Mouse (Mus musculus) lung, postnatal 25 days (tissue): Measurements from ENCODE around the gene Foxm1.
A peak's percentile ranks its signal among the peaks of the same experiment; 100 is the strongest.
"Not testable (repeated sequence)": the region's sequence is repeated elsewhere in the genome, so short reads cannot be mapped to it uniquely, and the experiment has no call there.

Experiments
- DNase-seq: peaks from one replicate; pipeline ENCODE4 v3.0.0; 2022; ENCODE audit warnings: low spot score

The Foxm1 gene

GRCm38 (mm10) chr6:128376371-128377085, 13.8 kb downstream of the Foxm1 start:
- DNase-seq = no peak

GRCm38 (mm10) chr6:128379636-128380035, 16.9 kb downstream of the Foxm1 start:
- no peak for DNase-seq

DNA sequence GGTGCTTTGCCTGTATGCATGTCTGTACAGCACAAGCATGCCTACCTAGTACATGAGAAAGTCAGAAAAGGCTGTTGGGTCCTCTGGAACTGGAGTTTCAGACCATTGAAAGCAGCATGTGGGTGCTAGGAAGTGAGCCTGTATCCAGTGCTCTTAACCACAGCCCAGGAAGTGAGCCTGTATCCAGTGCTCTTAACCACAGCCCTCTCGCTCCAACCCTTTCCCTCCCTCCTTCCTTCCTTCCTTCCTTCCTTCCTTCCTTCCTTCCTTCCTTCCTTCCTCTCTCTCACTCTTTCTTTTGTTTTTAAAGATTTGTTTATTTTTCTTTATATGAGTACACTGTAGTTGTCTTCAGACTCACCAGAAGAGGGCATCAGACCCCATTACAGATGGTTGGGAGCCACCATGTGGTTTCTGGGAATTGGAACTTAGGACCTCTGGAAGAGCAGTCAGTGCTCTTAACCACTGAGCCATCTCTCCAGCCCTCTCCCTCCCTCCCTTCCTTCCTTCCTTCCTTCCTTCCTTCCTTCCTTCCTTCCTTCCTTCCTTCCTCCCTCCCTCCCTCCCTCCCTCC, 17.9 kb downstream of the Foxm1 start:
- DNase-seq = not testable (repeated sequence)

- DNase-seq = no peak
Measured at GRCm38 (mm10) chr6:128381254-128381653, 18.5 kb downstream of the Foxm1 start.

- DNase-seq = no peak
Measured at GRCm38 (mm10) chr6:128383752-128384151, 21.0 kb downstream of the Foxm1 start.

DNA sequence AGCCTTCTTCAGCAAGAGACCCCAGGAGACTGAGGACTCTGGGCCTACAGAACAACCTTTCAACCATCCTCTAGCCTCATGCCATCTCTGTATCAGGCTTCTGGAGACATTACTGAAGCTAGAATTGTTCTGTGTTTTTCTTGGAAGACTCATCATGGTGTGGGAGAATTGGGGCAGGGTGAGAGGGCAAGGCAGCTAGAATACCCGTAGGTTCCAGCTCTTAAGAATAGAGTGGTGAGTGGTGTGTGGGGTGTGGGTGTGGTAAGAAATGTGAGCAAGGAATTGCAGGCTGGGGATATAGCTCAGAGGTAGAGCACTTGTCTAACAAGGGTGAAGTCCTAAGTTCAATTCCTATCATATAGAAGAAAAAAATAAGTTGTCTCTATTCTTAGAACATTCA, 22.3 kb downstream of the Foxm1 start:
- DNase-seq = no peak

DNA sequence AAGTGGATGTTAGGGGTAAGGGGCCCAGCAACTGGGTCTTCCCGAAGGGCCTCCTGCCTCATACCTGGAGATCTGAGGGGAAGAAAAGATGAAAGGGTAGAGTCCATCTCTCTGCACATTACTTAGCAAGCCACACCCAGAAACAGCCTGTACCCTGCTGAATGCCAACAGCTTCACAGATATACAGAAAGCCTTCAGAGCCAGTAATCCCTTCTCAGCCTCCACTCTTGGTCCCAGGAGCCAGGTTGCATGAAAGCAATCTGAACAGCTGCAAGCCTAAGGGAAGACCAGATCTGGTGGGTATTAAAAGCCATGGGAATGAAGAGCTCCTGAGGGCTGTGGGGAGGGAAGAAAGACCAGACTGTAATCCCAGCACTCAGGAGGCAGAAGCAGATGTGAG, 26.4 kb downstream of the Foxm1 start:
- no peak for DNase-seq

DNA sequence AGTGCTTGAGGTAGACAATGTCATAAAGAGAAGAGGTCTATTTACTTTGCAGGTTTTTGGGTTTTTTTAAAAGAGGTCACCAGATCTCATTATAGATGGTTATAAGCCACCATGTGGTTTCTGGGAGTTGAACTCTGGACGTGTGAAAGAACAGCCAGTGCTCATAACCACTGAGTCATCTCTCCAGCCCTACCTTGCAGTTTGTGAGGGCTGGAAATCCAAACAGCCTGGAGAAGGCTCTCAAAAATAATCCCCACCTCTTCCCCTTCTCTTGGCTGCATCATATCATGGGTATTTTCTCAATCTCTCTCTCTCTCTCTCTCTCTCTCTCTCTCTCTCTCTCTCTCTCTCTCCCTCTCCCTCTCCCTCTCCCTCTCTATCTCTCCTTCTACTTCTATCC, 27.9 kb downstream of the Foxm1 start:
- no peak for DNase-seq

DNA sequence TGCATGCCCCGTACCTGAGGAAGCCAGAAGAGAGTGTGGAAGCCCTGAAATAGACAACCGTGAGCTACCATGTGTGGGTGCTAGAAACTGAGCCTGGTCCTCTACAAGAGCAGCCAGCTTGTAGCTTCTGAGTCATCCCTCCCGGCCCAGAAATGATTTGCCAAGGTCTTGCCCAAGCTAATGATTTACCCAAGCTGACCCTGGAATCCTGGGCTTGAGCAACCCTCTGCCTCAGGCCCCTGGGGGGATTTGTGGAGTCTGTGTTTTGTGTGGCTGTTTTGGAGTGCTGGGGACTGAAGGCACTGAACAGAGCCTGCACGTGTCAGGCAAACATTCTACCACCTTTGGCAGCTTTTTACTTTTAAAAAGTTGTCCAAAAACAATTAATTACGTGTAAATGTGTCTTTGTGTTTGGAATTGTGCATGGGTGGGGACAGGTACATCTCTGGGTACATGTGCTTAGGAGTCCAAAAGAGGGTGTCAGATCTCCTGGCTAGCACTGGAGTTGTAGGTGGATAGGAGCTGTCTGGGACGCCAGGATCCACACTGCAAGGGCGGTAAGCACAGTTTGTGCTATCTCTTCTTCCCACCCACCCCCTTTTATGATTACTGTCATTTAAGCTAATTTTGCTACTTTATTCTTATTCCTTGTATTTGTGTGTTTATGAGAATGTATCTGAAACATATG, 35.0 kb downstream of the Foxm1 start:
- no peak for DNase-seq

- no peak for DNase-seq
Measured at GRCm38 (mm10) chr6:128398996-128399395, 36.2 kb downstream of the Foxm1 start, which contains the start of gene Nrip2. Gene Nrip2 (plus strand): TSS chr6:128399296.

- no peak for DNase-seq
Measured at GRCm38 (mm10) chr6:128399421-128400185, 36.8 kb downstream of the Foxm1 start.

DNA sequence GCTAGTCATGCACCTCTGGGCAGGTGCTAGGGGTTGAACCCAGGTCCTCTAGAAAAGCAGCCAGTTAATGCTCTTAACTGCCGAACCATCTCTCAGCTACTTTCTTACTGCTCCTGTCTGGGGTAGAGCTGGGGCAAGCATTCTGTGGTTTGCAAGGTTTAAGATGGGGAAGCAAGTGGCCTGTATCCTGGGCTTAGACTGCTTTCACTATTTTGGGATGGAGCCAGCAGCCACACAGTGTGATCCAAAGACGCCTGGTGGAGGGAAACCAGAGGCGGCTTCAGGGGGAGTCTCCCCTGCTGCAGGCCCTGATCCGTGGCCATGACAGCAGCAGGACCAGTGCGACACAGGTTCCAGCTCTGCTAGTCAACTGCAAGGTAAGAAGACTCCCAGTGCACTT, 41.9 kb downstream of the Foxm1 start:
- DNase-seq = no peak

GRCm38 (mm10) chr6:128408544-128409125, 45.9 kb downstream of the Foxm1 start:
- DNase-seq = no peak

DNA sequence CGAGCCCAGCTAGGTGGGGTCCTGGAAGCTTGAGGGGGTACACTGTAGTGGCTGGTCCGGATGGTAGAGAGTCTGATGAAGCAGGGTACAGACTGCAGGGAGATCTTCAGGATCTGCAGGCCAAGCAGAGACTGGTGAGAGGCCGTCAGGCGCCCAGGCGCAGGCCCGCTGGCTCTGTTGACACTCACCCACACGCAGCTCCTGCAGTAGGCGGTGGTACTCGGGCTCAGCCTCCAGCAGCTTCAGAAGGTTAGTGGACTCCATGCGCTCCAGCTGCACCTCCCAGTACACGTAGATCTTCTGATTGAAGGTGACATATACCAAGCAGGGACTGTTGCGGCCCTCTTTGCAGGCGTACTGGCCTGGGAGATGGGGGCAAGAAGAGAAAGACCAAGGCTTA, 47.5 kb downstream of the Foxm1 start:
- no peak for DNase-seq

- peak; percentile 71 for DNase-seq
Measured at GRCm38 (mm10) chr6:128411115-128411514, 48.3 kb downstream of the Foxm1 start.

- no peak for DNase-seq
Measured at GRCm38 (mm10) chr6:128416169-128416568, 53.4 kb downstream of the Foxm1 start.

DNA sequence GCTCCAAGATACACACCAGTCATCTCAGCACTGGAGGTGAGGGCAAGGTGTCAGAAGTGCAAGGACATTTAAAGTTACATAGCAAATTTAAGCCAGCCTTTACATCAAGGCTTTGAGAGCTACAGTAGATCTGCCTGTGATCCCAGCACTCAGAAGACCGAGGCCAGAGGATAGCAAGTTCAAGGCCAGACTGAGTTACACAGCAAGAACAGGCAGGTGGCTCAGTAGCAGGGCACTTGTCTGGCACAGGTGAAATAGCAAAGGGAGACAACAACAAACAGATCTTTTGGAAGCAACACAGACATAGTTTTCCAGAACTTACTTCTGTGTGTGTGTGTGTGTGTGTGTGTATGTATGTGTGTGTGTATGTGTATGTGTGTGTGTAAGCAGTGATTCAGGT, 55.3 kb downstream of the Foxm1 start:
- DNase-seq = no peak

- no peak for DNase-seq
Measured at GRCm38 (mm10) chr6:128421036-128421435, 58.3 kb downstream of the Foxm1 start.

DNA sequence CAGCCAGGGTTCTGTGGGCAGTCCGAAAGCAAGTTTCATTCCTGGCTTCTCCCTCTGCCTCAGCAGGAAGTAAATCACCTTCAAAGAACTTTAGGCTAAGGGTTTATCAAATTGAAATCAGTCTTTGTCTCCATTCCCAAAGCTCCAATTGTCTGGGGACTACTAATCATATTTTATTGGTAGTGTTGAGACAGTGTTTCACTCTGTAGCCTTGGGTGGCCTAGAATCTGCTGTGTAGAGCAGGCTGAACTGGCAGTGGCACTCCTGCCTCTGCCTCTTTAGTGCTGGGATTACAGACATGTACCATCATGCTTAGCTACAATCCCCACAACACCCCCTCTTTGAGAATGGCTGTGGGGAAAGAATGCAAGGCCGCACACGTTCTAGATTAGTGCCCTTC, 58.7 kb downstream of the Foxm1 start:
- no peak for DNase-seq

DNA sequence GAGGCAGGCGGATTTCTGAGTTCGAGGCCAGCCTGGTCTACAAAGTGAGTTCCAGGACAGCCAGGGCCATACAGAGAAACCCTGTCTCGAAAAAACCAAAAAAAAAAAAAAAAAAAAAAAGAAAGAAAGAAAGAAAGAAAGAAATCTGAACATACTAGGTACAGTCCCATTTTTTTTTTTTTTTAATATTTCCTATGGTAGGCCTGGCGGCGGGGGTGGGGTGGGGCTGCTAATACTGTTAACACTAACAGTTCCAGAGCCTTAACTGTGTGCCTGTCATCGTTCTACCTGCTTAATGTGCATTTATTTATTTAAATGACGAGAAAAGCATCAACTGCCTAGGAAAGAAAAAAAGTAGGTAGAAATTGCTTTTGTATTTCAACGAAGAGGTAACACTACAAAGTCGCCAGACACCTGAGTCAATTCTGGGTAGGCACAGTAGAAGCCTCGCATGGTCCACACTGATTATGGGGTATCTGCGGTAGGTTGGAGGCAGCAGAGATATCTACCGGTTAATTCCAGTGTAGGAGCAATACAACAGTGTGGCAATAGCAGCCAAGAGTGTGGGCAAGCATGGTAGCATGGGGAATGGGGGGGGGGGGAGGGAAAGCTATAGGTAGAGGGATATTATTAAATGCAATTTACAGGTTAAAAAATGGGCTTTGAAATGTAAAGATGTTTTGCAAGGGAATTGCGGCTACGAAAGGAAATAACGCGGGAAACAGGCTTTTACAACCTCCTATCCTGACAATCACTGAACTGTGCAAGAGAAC, 60.9 kb downstream of the Foxm1 start:
- DNase-seq = no peak

GRCm38 (mm10) chr6:128424269-128425019, 61.7 kb downstream of the Foxm1 start, which contains the start of gene Itfg2:
Gene Itfg2 (minus strand): TSS chr6:128424931.
- peak; percentile 96 for DNase-seq
